Mouse (Mus musculus) cerebellum, postnatal 4 days (tissue): ENCODE results near the gene Agbl4.

ENCODE experiments used
- DNase-seq, 2 experiments: peaks; one replicate each; pipeline ENCODE4 v3.0.0; 2022; ENCODE audit warnings: low spot score in 2 of 2, mixed read lengths in 1 of 2

Gene Agbl4

GRCm38 (mm10) chr4:111280936-111281335, 883.5 kb downstream of the Agbl4 start:
- DNase-seq, result no peak

GRCm38 (mm10) chr4:111281836-111282235, 884.4 kb downstream of the Agbl4 start:
- DNase-seq, result no peak

- no peak for DNase-seq
Observed at GRCm38 (mm10) chr4:111284625-111285024, 887.2 kb downstream of the Agbl4 start.

- DNase-seq, result no peak
Observed at GRCm38 (mm10) chr4:111294528-111295241, 897.2 kb downstream of the Agbl4 start.

GRCm38 (mm10) chr4:111306518-111306917, 909.1 kb downstream of the Agbl4 start:
- DNase-seq, result no peak

GRCm38 (mm10) chr4:111307166-111307565, 909.7 kb downstream of the Agbl4 start:
- DNase-seq, result no peak

GRCm38 (mm10) chr4:111307633-111308032, 910.2 kb downstream of the Agbl4 start:
- no peak for DNase-seq

- DNase-seq, result no peak
Observed at GRCm38 (mm10) chr4:111308572-111309288, 911.3 kb downstream of the Agbl4 start.

GRCm38 (mm10) chr4:111327094-111327493, 929.6 kb downstream of the Agbl4 start:
- DNase-seq, result no peak

GRCm38 (mm10) chr4:111327760-111328373, 930.4 kb downstream of the Agbl4 start:
- peak in 1 of 2 experiments; percentile 29 for DNase-seq

- DNase-seq, result no peak
Observed at GRCm38 (mm10) chr4:111329501-111329900, 932.0 kb downstream of the Agbl4 start.

GRCm38 (mm10) chr4:111332864-111333263, 935.4 kb downstream of the Agbl4 start:
- DNase-seq, result no peak

- DNase-seq, result no peak
Observed at GRCm38 (mm10) chr4:111349965-111350364, 952.5 kb downstream of the Agbl4 start.

GRCm38 (mm10) chr4:111350615-111351525, 953.4 kb downstream of the Agbl4 start:
- DNase-seq, result no peak

GRCm38 (mm10) chr4:111356584-111357115, 959.2 kb downstream of the Agbl4 start:
- no peak for DNase-seq

- no peak for DNase-seq
Observed at GRCm38 (mm10) chr4:111357176-111357575, 959.7 kb downstream of the Agbl4 start.

GRCm38 (mm10) chr4:111364199-111364598, 966.7 kb downstream of the Agbl4 start:
- no peak for DNase-seq

- DNase-seq, result no peak
Observed at GRCm38 (mm10) chr4:111367771-111368170, 970.3 kb downstream of the Agbl4 start.

GRCm38 (mm10) chr4:111377159-111377558, 979.7 kb downstream of the Agbl4 start:
- DNase-seq, result no peak

- DNase-seq, result no peak
Observed at GRCm38 (mm10) chr4:111378071-111378470, 980.6 kb downstream of the Agbl4 start.

GRCm38 (mm10) chr4:111383101-111383500, 985.6 kb downstream of the Agbl4 start:
- no peak for DNase-seq
